Mouse (Mus musculus) right cerebral cortex, postnatal 36 days (tissue): Measurements from ENCODE around the gene Has1.

Experiments
- DNase-seq, 2 experiments: peaks; one replicate each; pipeline ENCODE4 v3.0.0; 2022; ENCODE audit warnings: low spot score in 2 of 2, mixed read lengths in 1 of 2

Gene Has1

GRCm38 (mm10) chr17:17855064-17855838, at the start of gene Has1:
Has1 (minus strand) TSS chr17:17855205.
- DNase-seq = no peak

- DNase-seq = no peak
Observed at GRCm38 (mm10) chr17:17900768-17901167, 45.8 kb upstream of the Has1 start.

GRCm38 (mm10) chr17:17899268-17899667, 44.3 kb upstream of the Has1 start:
- no peak for DNase-seq

DNA sequence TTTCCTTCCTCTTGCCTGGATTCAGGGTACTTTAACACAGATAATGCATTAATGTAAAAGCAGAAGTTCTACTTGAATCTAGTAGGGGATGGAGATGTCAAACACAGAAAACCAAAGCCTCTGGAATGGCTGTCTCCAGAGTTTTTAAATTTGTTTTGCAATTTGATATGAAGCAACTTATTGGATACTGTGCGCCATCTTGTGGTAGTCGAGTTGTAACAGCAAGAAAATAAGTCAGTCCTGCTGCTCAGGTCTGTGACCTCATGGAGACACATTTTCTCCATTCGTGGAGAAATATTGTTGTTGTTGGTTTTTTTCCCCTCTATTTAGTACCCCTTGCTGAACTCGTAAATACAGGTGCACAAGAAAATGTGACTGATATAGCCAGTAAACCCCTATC, 41.0 kb upstream of the Has1 start:
- DNase-seq = no peak

DNA sequence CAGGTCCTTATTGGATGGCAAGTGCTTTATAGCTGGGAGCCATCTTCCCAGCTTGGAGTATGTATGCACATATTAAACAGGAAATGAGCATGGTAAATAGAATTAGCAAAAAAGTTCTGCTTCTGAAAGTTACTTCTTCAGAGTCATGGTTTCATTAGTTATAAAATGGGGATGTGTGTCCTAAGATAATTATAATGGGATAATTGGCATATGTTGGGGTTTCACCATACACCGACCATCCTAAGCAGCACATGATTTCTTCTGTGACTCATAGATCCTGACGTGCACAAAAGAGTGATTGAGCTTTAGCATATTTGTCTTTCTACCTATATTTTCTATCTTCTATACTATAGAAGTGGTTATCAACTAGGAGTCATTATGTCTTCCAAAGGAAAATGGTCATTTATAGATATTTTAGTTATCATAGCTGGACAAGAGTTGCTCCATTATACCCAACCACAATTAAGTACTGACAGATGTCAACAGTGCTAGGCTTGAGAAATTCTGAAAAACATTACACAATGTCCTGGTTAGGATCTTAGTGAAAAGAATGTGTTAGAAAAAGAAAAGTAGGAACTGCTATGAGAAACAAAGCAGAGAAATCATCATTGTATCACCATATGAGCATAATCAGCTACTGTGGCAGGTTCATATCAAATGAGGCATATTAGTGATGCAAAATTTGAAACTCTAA, 34.9 kb upstream of the Has1 start:
- DNase-seq = no peak

GRCm38 (mm10) chr17:17887774-17888248, 32.8 kb upstream of the Has1 start, which contains the start of the genes Fpr2 and Fpr3:
Fpr2 (plus strand) TSS chr17:17887824.
Fpr3 (plus strand) TSS chr17:17887852.
- no peak for DNase-seq

DNA sequence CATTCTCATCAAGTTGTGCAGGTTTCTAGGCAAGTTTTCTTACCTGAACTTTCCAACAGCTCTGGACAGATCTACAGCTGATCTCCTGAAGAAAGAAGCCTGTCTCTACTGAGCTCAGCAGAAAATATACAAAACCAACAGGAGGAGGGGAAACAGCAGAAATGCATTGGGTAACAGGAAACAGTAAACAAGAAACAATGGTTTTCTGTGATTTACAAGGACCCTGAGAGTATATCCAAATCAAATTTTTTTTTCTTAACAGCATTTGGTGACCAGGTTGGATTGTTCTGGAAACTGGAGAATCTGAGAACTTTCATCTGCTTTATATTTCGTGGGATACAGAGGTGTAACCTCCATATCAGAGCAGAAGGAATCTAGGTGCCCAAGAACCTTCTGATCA, 28.8 kb upstream of the Has1 start, which contains the start of gene Fpr1:
Gene Fpr1 (minus strand): TSS at position 101 of the 400 bp plus-strand sequence.
- DNase-seq = no peak

- DNase-seq = no peak
Observed at GRCm38 (mm10) chr17:17882672-17883071, 27.7 kb upstream of the Has1 start.

DNA sequence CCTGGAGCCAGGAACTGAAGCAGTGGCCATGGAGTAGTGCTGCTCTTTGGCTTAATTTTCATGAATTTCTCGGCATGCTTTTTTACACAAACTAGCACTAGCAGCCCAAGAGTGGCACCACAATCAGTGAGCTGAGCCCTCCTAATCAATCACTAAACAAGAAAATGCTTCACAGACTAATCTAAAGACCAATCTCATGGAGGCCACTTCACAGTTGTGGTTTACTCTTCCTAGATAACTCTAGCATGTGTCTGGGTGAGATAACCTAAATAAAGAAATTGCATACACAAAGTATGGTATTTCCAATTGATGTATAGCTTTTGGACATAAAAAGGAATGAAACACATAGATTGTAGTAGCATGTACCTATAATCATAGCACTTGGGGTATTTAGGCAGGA, 24.3 kb upstream of the Has1 start:
- DNase-seq = no peak

DNA sequence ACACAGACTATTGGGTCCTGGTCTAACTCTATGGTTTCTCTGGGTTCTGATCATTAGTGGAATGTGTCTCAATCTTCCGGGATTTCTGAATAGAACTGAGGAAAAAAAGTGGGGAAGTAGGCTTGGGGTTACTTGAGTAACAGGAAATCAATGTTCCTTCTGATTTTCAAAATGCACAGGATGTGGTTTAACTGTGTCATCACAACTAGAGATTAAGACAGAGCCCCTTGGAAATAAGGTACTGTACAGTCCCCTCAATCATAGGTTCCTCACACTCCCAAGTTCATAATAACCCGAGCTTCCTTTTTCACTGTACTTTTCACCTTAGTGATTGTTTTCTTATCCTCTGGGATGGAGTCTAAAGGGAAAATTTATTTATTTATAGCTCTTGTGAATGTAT, 16.7 kb upstream of the Has1 start:
- DNase-seq = no peak

GRCm38 (mm10) chr17:17870892-17871550, 16.0 kb upstream of the Has1 start:
- DNase-seq = no peak

DNA sequence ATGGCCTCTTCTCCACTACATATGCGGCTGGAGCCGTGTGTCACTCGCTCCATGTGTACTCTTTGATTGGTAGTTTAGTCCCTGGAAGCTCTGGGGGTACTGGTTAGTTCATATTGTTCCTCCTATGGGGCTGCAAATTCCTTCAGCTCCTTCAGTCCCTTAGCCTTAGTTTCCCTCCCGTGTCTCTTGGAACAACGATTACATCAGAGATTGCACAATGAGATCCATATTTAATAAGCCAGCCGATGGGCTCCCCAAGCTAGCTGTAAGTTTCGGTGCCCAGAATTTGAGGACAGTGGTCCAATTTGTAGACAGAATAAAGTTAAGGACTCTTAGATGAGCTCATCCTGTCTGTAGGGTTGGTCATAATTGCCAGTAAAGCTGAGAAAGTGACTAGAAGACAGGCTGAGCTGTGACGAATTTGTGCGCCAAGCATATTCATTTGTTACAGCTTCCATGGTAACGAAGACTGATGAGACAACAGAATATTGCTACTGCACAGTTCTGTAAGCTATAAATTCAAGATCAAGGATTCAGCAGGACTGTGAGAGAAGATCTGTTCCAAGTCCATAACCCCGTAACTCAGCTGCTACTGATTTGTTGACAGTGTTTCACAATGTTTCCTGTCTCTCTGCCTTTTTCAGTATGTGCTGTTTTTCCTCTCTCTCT, 11.9 kb upstream of the Has1 start:
- DNase-seq = no peak

DNA sequence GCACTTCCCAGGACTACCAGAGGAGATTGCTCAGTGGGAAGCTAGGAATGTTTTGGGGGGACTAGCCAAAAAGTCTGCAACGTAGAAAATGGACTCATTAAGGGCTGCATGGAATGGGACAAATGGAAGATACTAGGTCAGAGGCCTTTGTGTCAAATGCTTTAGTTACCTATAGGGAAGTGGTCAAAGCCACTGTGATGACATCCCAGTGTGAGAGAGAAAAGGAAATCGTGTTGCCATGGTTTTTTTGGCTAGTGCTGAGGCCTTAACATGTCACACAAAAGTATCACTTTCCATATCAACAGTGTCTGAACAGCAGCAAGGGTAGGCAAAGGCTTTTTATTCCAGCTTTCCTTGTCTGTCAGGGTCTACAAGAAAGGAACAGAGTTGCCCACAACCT, 10.2 kb upstream of the Has1 start:
- DNase-seq = no peak

- DNase-seq = no peak
Observed at GRCm38 (mm10) chr17:17862360-17862759, 7.4 kb upstream of the Has1 start.

- no peak for DNase-seq
Observed at GRCm38 (mm10) chr17:17860110-17860509, 5.1 kb upstream of the Has1 start.

DNA sequence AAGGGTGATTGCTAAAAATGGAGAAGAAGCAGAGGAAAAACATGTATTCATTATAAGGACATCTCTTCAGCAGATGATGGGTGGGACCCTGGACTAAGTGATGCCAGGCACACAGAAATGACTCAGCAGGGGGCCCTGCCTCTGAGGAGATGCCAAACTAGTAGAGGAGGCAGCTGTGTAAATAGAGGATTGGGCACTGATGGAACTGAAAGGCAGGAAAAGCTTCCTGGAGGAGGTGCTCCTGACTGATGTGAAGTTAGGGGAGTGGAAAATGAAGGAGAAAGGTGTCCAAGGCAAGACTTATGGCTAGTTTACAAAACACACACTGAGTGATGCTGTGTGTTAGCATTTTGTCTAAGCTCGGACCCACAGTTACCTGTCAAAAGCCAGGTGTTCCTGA, 2.4 kb upstream of the Has1 start:
- DNase-seq = no peak

- no peak for DNase-seq
Observed at GRCm38 (mm10) chr17:17856612-17857011, 1.6 kb upstream of the Has1 start.

DNA sequence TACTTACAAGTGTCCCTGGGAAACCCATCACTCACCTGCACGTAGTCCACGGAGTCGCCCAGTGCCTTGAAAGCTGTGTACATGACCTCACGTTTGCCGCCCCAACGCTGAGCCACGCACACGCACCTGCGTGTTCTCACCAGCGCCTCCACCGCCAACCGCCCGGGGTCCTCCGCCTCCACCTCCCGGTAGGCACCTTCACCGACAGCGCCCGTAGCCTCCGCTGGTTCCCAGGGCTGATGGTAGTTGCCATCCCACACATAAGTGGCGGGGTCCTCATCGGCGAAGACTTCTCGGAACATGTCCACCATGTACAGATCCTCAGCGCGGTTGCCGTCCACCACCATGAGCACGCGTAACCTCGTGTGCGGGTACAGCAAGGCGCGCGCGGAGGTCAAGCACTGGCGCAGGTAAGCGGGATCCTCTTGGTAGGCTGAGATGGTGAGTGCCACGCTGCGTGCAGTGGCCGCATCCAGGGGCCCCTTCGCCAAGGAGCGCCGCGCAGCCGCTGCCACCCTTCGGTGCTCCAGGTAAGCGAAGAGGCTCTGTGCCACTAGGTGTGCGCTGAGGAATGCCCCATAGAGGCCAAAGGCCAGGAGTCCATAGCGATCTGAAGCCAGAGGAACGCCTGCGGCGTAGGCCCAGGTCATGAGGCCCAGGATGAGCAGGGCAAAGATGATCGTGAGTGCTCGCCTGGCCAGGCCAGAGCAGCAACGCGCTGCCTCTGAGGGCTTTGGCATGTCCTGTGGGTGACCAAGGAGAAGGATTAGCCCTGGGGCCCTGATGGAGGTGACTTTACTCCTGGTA, 4.9 kb downstream of the Has1 start:
- no peak for DNase-seq

- no peak for DNase-seq
Observed at GRCm38 (mm10) chr17:17848988-17849387, 6.0 kb downstream of the Has1 start.

DNA sequence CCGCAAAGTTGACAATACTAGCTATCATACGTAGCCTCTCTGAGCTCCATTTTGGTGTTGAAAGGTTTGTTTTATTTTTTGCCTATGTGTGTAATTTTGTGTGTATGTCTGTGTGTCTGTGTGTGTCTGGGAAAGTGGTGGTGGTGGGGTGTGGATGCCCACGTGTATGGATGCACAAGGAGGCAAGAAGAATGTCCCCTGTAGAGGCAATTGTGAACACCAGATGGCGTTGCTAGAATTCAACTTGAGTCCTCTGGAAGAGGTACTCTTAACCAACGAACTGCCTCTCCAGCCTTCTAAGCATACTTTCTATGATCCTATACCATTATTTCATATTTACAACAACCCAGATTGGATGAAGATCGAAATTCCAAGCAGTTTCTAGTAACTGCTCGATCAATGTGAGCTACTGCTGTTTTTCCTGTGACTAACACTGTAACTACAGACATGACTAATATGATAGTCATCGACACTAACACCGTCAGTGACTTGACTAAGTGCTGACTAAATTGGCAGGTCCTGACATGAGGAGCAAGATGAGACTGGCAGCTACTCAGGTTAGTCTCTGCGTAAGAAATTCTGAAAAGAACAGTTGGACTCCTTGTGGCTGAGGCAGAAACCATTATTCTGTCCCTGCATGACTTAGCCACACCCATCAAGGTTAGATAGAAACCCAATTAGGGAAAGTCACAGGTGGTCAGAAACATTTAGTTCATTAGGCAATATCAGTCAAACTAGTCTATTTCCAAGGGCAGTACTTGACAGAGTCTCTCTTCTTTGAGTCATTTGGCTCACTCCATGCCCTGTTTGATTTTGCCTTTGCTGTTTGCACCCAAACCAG, 9.6 kb downstream of the Has1 start:
- DNase-seq = no peak
